8 mouse cellular contexts compared by ENCODE assay signal in the genomic region with DNA sequence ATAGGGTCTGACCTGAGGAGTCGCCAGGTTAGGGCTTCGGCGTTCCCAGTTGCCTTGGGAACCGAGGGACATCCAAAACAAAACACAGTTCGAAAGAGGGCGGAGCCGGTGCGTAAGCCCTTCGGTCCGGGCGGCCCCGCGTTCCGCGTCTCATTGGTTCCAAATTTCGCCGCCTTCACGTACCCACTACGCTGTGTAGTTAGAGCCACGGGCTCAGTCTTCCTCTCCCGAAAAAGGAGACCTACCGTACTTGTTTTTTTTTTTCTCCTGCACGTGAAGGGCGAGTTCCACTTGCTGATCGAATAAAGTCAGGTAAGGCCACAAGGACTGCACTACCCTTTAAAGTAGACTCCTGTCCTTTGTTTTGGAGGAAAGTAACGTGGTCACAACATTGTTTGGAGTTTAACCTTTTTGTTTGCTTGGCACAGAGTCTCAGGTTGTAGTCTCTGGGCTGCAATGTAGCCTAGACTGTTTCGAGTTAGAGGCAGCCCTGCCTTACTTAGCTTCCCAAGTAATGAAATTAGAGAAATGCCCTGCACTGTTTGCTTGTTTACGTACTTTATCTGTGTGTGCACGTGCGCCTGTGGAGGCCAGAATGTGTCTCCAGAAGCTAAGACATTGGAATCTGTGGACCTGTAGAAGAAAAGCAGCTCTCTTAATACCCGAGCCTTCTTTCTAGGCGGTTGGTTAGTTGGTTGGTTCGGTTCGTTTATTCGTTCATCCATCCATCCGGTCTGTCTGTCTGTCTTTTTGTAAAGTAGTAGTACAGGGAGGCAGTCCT. TPM values are rescaled to one million over a fixed set of nuclear protein-coding genes. Genes with fewer than 3 reads are reported as not detected.
DNase-seq lines count a peak whose midpoint lies in the region; ATAC-seq and TF ChIP-seq lines count a peak whose summit lies in the region.

No protein-coding gene starts in this region.

- no peaks in the 10 kb centered on the region for H3K27me3 ChIP-seq in G1E (ENCODE audit: insufficient read depth, low read length)
- no peaks in the 10 kb centered on the region for H3K27me3 ChIP-seq in forebrain, embryonic 15.5 days
- no peaks in the 10 kb centered on the region for H3K27me3 ChIP-seq in neural tube, embryonic 14.5 days (ENCODE audit: control insufficient read depth, insufficient read depth, low read length)
- no peaks in the 10 kb centered on the region for H3K27me3 ChIP-seq in testis, adult 2 months (ENCODE audit: control insufficient read depth, insufficient read depth, low read length)

- no peak overlapping the region for H3K27ac ChIP-seq in forebrain, embryonic 15.5 days (replicated peaks)
- H3K27ac ChIP-seq in neural tube, embryonic 14.5 days (ENCODE audit: low read depth, low read length) = no peak overlapping the region
- H3K27ac ChIP-seq in testis, adult 2 months (ENCODE audit: control insufficient read depth, insufficient read depth, low read depth, low read length) = peak overlapping the region; percentile 54

- peak; percentile 92 for ATAC-seq in G1E (ENCODE audit: extremely low read depth, insufficient number of reproducible peaks, low FRiP score, poor library complexity, severe bottlenecking)
- ATAC-seq in forebrain, embryonic 15.5 days (replicated peaks) = peak; percentile 90
- ATAC-seq in neural tube, embryonic 14.5 days (ENCODE audit: low read depth) = peak; percentile 92

- H3K4me3 ChIP-seq in G1E (ENCODE audit: low read depth, low read length) = peak overlapping the region; percentile 72
- peak overlapping the region; percentile 46 for H3K4me3 ChIP-seq in forebrain, embryonic 15.5 days
- H3K4me3 ChIP-seq in neural tube, embryonic 14.5 days (ENCODE audit: low read depth, low read length) = peak overlapping the region; percentile 39
- peak overlapping the region; percentile 88 for H3K4me3 ChIP-seq in testis, adult 2 months (ENCODE audit: control insufficient read depth, low read depth, low read length)

- H3K4me1 ChIP-seq in G1E (ENCODE audit: insufficient read depth, low read depth, low read length) = peaks cover 60% of the 10 kb centered on the region
- H3K4me1 ChIP-seq in forebrain, embryonic 15.5 days = peaks cover 11% of the 10 kb centered on the region
- H3K4me1 ChIP-seq in neural tube, embryonic 14.5 days (ENCODE audit: control insufficient read depth, insufficient read depth, low read length) = no peaks in the 10 kb centered on the region; the same call in 1 of the 2 replicates
- H3K4me1 ChIP-seq in testis, adult 2 months (ENCODE audit: control insufficient read depth, insufficient read depth, low read length) = no peaks in the 10 kb centered on the region

- H3K9ac ChIP-seq in forebrain, embryonic 15.5 days (replicated peaks) = peak overlapping the region; percentile 32
- H3K9ac ChIP-seq in neural tube, embryonic 14.5 days (replicated peaks; ENCODE audit: low read depth, low read length) = peak overlapping the region; percentile 39; the same call in 1 of the 2 replicates

- H3K4me2 ChIP-seq in forebrain, embryonic 15.5 days (replicated peaks) = peak overlapping the region; percentile 63
- H3K4me2 ChIP-seq in neural tube, embryonic 14.5 days (ENCODE audit: low read depth, low read length) = peak overlapping the region; percentile 53

- peaks cover 4% of the 10 kb centered on the region for H3K9me3 ChIP-seq in G1E (replicated peaks)
- H3K9me3 ChIP-seq in forebrain, embryonic 15.5 days = no peaks in the 10 kb centered on the region
- no peaks in the 10 kb centered on the region for H3K9me3 ChIP-seq in neural tube, embryonic 14.5 days (ENCODE audit: control insufficient read depth, low read length)

- intact Hi-C loops in heart, postnatal 25 days (cut with DNase I) = loop anchor here (5.0 kb wide), 2 partner anchors 46 to 171 kb away; a partner anchor contains a TSS

- TF ChIP-seq CTCF in G1E (IDR thresholded peaks at IDR 0.05; ENCODE audit: low read depth, low read length) = no peak
- no peak for TF ChIP-seq CTCF in testis, adult 2 months (IDR thresholded peaks at IDR 0.05; ENCODE audit: control insufficient read depth, insufficient read depth, insufficient replicate concordance, low read depth, low read length)

- H3K36me3 ChIP-seq in G1E (replicated peaks) = peaks cover 29% of the 10 kb centered on the region
- H3K36me3 ChIP-seq in forebrain, embryonic 15.5 days = no peaks in the 10 kb centered on the region
- H3K36me3 ChIP-seq in neural tube, embryonic 14.5 days (ENCODE audit: control insufficient read depth, insufficient read depth, low read length) = no peaks in the 10 kb centered on the region
- no peaks in the 10 kb centered on the region for H3K36me3 ChIP-seq in testis, adult 2 months (ENCODE audit: control insufficient read depth, insufficient read depth, low read length)

- DNase-seq in G1E (ENCODE audit: low spot score) = peak; percentile 47
- DNase-seq in cerebellum, adult 11-12 months = peak; percentile 55
- peak; percentile 70 for DNase-seq in heart, postnatal 25 days (ENCODE audit: low spot score)
- peak; percentile 68 to 82 for DNase-seq in layer of hippocampus, adult 18-20 months (ENCODE audit: low spot score in 2 of 2)
- DNase-seq in lung, adult 18-20 months = peak; percentile 90 to 92

- 5% methylated on average over 36 of the region's 36 CpGs for WGBS in forebrain, embryonic 15.5 days
- 6% methylated on average over 36 of the region's 36 CpGs for WGBS in neural tube, embryonic 14.5 days

- TF ChIP-seq POLR2A in testis, adult 2 months (IDR thresholded peaks at IDR 0.05; ENCODE audit: control insufficient read depth, low read depth, low read length) = peak; percentile 85

RNA-seq across cellular contexts. Expression of a gene that starts 1.9 kb away (rescaled TPM):
- total RNA-seq in G1E (2014; fragmentation: Nextera tagmentation) (85.6 and 101 TPM in 2 replicates), G1E (2017) (62.7 and 75.4 TPM in 2 replicates)
- 1.8 and 2.7 TPM in 2 replicates for polyA plus RNA-seq in G1E (2012)
- polyA plus RNA-seq in forebrain, embryonic 15.5 days (2015; fragmentation: Nextera tagmentation; extraction: Ambion mirVana) = 6.8 and 7.5 TPM in 2 replicates
- total RNA-seq in heart, postnatal 25 days (2021) = 10 to 100 TPM; 27.4 to 28.0 TPM
- total RNA-seq in layer of hippocampus, adult 18-20 months (2021) = 1 to 10 TPM; 2.9 to 3.6 TPM
- 6.2 and 6.7 TPM in 2 replicates for polyA plus RNA-seq in neural tube, embryonic 14.5 days (2014; fragmentation: Nextera tagmentation; extraction: Ambion mirVana)
- 12.6 and 17.5 TPM in 2 replicates for polyA plus RNA-seq in testis, adult 2 months (2012; rRNA removed)

RNA-seq across cellular contexts. Expression of a gene that starts 11.6 kb away (rescaled TPM):
- total RNA-seq in G1E (2014; fragmentation: Nextera tagmentation) = not detected in 2 replicates
- not detected in 2 replicates for total RNA-seq in G1E (2017)
- polyA plus RNA-seq in G1E (2012) = not detected in 2 replicates
- polyA plus RNA-seq in forebrain, embryonic 15.5 days (2015; fragmentation: Nextera tagmentation; extraction: Ambion mirVana) = not detected in 2 replicates
- not detected for total RNA-seq in heart, postnatal 25 days (2021)
- not detected for total RNA-seq in layer of hippocampus, adult 18-20 months (2021)
- not detected in 2 replicates for polyA plus RNA-seq in neural tube, embryonic 14.5 days (2014; fragmentation: Nextera tagmentation; extraction: Ambion mirVana)
- polyA plus RNA-seq in testis, adult 2 months (2012; rRNA removed) = not detected in 2 replicates

RNA-seq across cellular contexts. Expression of a gene that starts 40.1 kb away (rescaled TPM):
- total RNA-seq in G1E (2014; fragmentation: Nextera tagmentation) (not detected in 2 replicates), G1E (2017) (0.27 and 0.29 TPM in 2 replicates)
- not detected in 2 replicates for polyA plus RNA-seq in G1E (2012)
- 12.4 and 13.3 TPM in 2 replicates for polyA plus RNA-seq in forebrain, embryonic 15.5 days (2015; fragmentation: Nextera tagmentation; extraction: Ambion mirVana)
- total RNA-seq in heart, postnatal 25 days (2021) = 10 to 100 TPM; 14.3 to 18.0 TPM
- 10 to 100 TPM; 46.7 to 49.3 TPM for total RNA-seq in layer of hippocampus, adult 18-20 months (2021)
- 23.3 and 32.3 TPM in 2 replicates for polyA plus RNA-seq in neural tube, embryonic 14.5 days (2014; fragmentation: Nextera tagmentation; extraction: Ambion mirVana)
- polyA plus RNA-seq in testis, adult 2 months (2012; rRNA removed) = 8.0 and 9.1 TPM in 2 replicates

RNA-seq across cellular contexts. Expression of a gene that starts 46.9 kb away (rescaled TPM):
- total RNA-seq in G1E (2014; fragmentation: Nextera tagmentation) = 21.3 and 28.7 TPM in 2 replicates
- 16.0 and 19.2 TPM in 2 replicates for total RNA-seq in G1E (2017)
- polyA plus RNA-seq in G1E (2012) = 2.8 and 3.7 TPM in 2 replicates
- polyA plus RNA-seq in forebrain, embryonic 15.5 days (2015; fragmentation: Nextera tagmentation; extraction: Ambion mirVana) = 88.7 and 107 TPM in 2 replicates
- 10 to 100 TPM; 17.5 to 20.0 TPM for total RNA-seq in heart, postnatal 25 days (2021)
- 10 to 100 TPM; 24.7 to 26.6 TPM for total RNA-seq in layer of hippocampus, adult 18-20 months (2021)
- polyA plus RNA-seq in neural tube, embryonic 14.5 days (2014; fragmentation: Nextera tagmentation; extraction: Ambion mirVana) = 111 and 125 TPM in 2 replicates
- 47.5 and 58.4 TPM in 2 replicates for polyA plus RNA-seq in testis, adult 2 months (2012; rRNA removed)
